15 mouse cellular contexts compared by ENCODE assay signal in genomic region chr1:23399552-23399951, GRCm38 (mm10). TPM values are rescaled to one million over a fixed set of nuclear protein-coding genes. Genes with fewer than 3 reads are reported as not detected.
DNase-seq lines count a peak whose midpoint lies in the region; ATAC-seq and TF ChIP-seq lines count a peak whose summit lies in the region.
"Had no signal": no experiment of that assay in that cellular context is flagged by ENCODE, and none has a peak within 500 bp of the region (broad histone marks: within the 10 kb centered on the region; RNA-seq: fewer than 3 reads in every experiment).

No protein-coding gene starts in this region.

- H3ac ChIP-seq in myocyte (ENCODE audit: control insufficient read depth, insufficient read length): no peak overlapping the region

- no peaks in the 10 kb centered on the region for H3K79me2 ChIP-seq in myocyte (ENCODE audit: control insufficient read depth, insufficient read depth)

- peak overlapping the region; percentile 26 for H3K4me2 ChIP-seq in liver, embryonic 13.5 days
- peak overlapping the region; percentile 40 for H3K4me2 ChIP-seq in myocyte (ENCODE audit: low read depth)
- no peak overlapping the region for H3K4me2 ChIP-seq in neural tube, embryonic 15.5 days
- H3K4me2 ChIP-seq: embryonic facial prominence, embryonic 15.5 days; midbrain, embryonic 11.5 days; neural tube, embryonic 12.5 days; stomach, embryonic 15.5 days had no signal

- 34% methylated on average over 1 of the region's 1 CpGs for WGBS in liver, embryonic 13.5 days (ENCODE audit: insufficient replicate concordance)
- WGBS in neural tube, embryonic 15.5 days: 74% methylated on average over 1 of the region's 1 CpGs

- no peaks in the 10 kb centered on the region for H3K27me3 ChIP-seq in liver, embryonic 13.5 days
- H3K27me3 ChIP-seq in myocyte (ENCODE audit: control insufficient read depth, insufficient read depth, insufficient read length): no peaks in the 10 kb centered on the region
- H3K27me3 ChIP-seq in neural tube, embryonic 15.5 days (replicated peaks): no peaks in the 10 kb centered on the region
- H3K27me3 ChIP-seq: embryonic facial prominence, embryonic 15.5 days; neural tube, embryonic 12.5 days; stomach, embryonic 15.5 days had no signal

- H3K27ac ChIP-seq in liver, embryonic 13.5 days: no peak overlapping the region
- no peak overlapping the region for H3K27ac ChIP-seq in neural tube, embryonic 15.5 days (replicated peaks)
- H3K27ac ChIP-seq: embryonic facial prominence, embryonic 15.5 days; neural tube, embryonic 12.5 days; stomach, embryonic 15.5 days had no signal

- H3K9ac ChIP-seq in liver, embryonic 13.5 days: no peak overlapping the region
- H3K9ac ChIP-seq in neural tube, embryonic 15.5 days (replicated peaks): no peak overlapping the region
- H3K9ac ChIP-seq: embryonic facial prominence, embryonic 15.5 days; neural tube, embryonic 12.5 days; stomach, embryonic 15.5 days had no signal

- ATAC-seq in liver, embryonic 13.5 days (ENCODE audit: low read depth): no peak
- ATAC-seq in CD4-positive, CD25-positive, alpha-beta regulatory T cell, adult 4 months: peak; percentile 92
- ATAC-seq in hematopoietic stem cell, adult 5-6 weeks (replicated peaks in 1 of 2; ENCODE audit: insufficient read depth in 1 of 2, low FRiP score in 2 of 2, low TSS enrichment in 1 of 2, low read depth in 1 of 2, poor library complexity in 2 of 2, severe bottlenecking in 2 of 2): peak; percentile 98 to 99
- no peak for ATAC-seq in neural tube, embryonic 15.5 days (ENCODE audit: low FRiP score)

- no peak for DNase-seq in liver, embryonic 13.5 days
- DNase-seq in liver: no peak
- DNase-seq in right cerebral cortex, postnatal 10 days (ENCODE audit: low spot score in 2 of 2): no peak
- DNase-seq in right cerebral cortex, adult 18-20 months: no peak
- DNase-seq: cerebellum, postnatal 10 days; kidney, postnatal 36 days; right cerebral cortex, postnatal 14 days had no signal

- no peaks in the 10 kb centered on the region for H3K9me3 ChIP-seq in liver, embryonic 13.5 days (replicated peaks)
- no peaks in the 10 kb centered on the region for H3K9me3 ChIP-seq in neural tube, embryonic 15.5 days (replicated peaks)
- H3K9me3 ChIP-seq: embryonic facial prominence, embryonic 15.5 days; neural tube, embryonic 12.5 days; stomach, embryonic 15.5 days had no signal

- H3K36me3 ChIP-seq in liver, embryonic 13.5 days: no peaks in the 10 kb centered on the region
- no peaks in the 10 kb centered on the region for H3K36me3 ChIP-seq in myocyte (ENCODE audit: control insufficient read depth, insufficient read depth)
- no peaks in the 10 kb centered on the region for H3K36me3 ChIP-seq in neural tube, embryonic 15.5 days
- H3K36me3 ChIP-seq: embryonic facial prominence, embryonic 15.5 days; neural tube, embryonic 12.5 days; stomach, embryonic 15.5 days had no signal

- H3K4me1 ChIP-seq in liver, embryonic 13.5 days (replicated peaks): peaks cover 52% of the 10 kb centered on the region
- H3K4me1 ChIP-seq in neural tube, embryonic 15.5 days: no peaks in the 10 kb centered on the region
- H3K4me1 ChIP-seq: embryonic facial prominence, embryonic 15.5 days; neural tube, embryonic 12.5 days; stomach, embryonic 15.5 days had no signal

- no peak for TF ChIP-seq POLR2A in myocyte (IDR thresholded peaks at IDR 0.05; ENCODE audit: insufficient read length, low read depth)

- no peak overlapping the region for H3K4me3 ChIP-seq in liver, embryonic 13.5 days (replicated peaks)
- no peak overlapping the region for H3K4me3 ChIP-seq in myocyte
- H3K4me3 ChIP-seq in neural tube, embryonic 15.5 days (replicated peaks): no peak overlapping the region
- H3K4me3 ChIP-seq: embryonic facial prominence, embryonic 15.5 days; neural tube, embryonic 12.5 days; stomach, embryonic 15.5 days had no signal

TF ChIP-seq in myocyte, 11 proteins besides CTCF, POLR2A, EP300 and RAD21:
- TF ChIP-seq TCF12 (IDR thresholded peaks at IDR 0.05; ENCODE audit: insufficient read depth, poor library complexity, severe bottlenecking): no peak
- no peak for TF ChIP-seq USF1 (IDR thresholded peaks at IDR 0.05; ENCODE audit: low read depth)
- TF ChIP-seq E2F4 (IDR thresholded peaks at IDR 0.05; ENCODE audit: insufficient read depth): no peak
- TF ChIP-seq MYOD1 (IDR thresholded peaks at IDR 0.05; ENCODE audit: control insufficient read depth in 1 of 3, insufficient read length in 2 of 3, low read depth in 2 of 3): no peak
- no peak for TF ChIP-seq MYOG (IDR thresholded peaks at IDR 0.05; ENCODE audit: control insufficient read depth in 1 of 3, insufficient read depth in 1 of 3, insufficient read length in 2 of 3, low read depth in 2 of 3)
- TF ChIP-seq REST (IDR thresholded peaks at IDR 0.05; ENCODE audit: insufficient read depth, insufficient read length): no peak
- no peak for TF ChIP-seq MAX (IDR thresholded peaks at IDR 0.05; ENCODE audit: low read depth)
- TF ChIP-seq SRF (IDR thresholded peaks at IDR 0.05; ENCODE audit: control insufficient read depth, insufficient read length, low read depth): no peak
- TF ChIP-seq TCF3 (IDR thresholded peaks at IDR 0.05; ENCODE audit: insufficient read length, low read depth): no peak
- no peak for TF ChIP-seq CEBPB (IDR thresholded peaks at IDR 0.05; ENCODE audit: insufficient read depth, poor library complexity, severe bottlenecking)
- TF ChIP-seq POLR2AphosphoS2 (IDR thresholded peaks at IDR 0.05; ENCODE audit: insufficient read length, low read depth): no peak

RNA-seq across cellular contexts. Expression of gene Ogfrl1, which starts 2.0 kb away (rescaled TPM):
- polyA plus RNA-seq in liver, embryonic 13.5 days (2015; fragmentation: Nextera tagmentation; extraction: Ambion mirVana): 12.7 and 20.0 TPM in 2 replicates
- polyA plus RNA-seq in CD4-positive, CD25-positive, alpha-beta regulatory T cell, adult 4 months (2017; shearing (Covaris generic)): under 1 TPM; 0.56 to 0.91 TPM
- 54.9 and 63.3 TPM in 2 replicates for total RNA-seq in hematopoietic stem cell, adult 5-6 weeks (2017)
- polyA plus RNA-seq in myocyte (2012; fragmentation: generic; extraction: Trizol): 0.61 TPM
- polyA plus RNA-seq in neural tube, embryonic 15.5 days (2015; fragmentation: Nextera tagmentation; extraction: Ambion mirVana): 18.4 and 20.3 TPM in 2 replicates

Comparison
In these comparisons a context has a peak if more than half of its experiments do, and no peak if none do; other contexts are left out.
1. ATAC-seq: peak in CD4-positive, CD25-positive, alpha-beta regulatory T cell, adult 4 months (single experiment) and hematopoietic stem cell, adult 5-6 weeks (2 of 2); none in liver, embryonic 13.5 days (single experiment) and neural tube, embryonic 15.5 days (single experiment).